Mouse (Mus musculus) layer of hippocampus, adult 9-10 months (tissue): ENCODE data around the gene 7530416G11Rik.

ENCODE experiments used
- DNase-seq: peaks from one replicate; pipeline ENCODE4 v3.0.0; 2022; ENCODE audit warnings: low spot score

Gene 7530416G11Rik

GRCm38 (mm10) chr15:85479919-85480318 is 23.1 kb downstream of the 7530416G11Rik start:
- no peak for DNase-seq

DNA sequence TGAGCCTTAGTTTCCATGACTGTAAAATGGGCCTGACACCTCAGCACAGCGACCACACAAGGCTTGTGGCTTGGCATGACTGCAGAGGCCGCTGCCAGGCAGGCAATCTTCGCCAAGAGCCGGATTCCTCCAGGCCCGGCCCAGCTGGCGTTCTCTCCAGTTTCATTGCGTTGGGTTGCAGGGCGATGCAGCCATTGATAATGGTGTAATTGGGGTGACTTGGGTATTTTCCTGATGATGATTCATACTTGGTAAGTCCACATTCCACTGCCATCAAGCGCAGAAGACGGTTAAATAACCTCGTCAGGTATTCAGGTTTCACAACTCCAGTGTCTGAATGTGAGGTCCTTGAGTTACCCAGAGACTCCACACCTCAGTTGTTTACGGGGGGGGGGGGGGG is 23.7 kb downstream of the 7530416G11Rik start:
- DNase-seq, result no peak

DNA sequence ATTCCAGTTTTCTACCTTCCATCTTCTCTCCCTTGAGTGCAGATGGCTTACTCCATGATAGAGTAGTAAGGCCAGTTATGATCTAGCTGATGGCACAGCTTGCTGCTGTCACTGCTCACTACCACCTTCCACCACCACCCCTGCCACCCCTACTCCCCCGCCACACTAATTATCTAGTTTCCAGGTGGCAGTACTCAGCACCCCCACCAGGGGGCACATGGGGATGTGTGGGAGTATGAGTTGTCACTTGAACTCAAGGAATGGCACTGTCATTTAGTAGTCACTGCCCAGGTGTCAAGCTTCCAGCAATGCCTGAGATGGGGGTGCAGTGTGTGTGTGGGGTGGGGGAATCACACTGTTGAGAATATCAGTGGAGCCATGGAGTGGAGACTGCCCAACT is 25.4 kb downstream of the 7530416G11Rik start:
- DNase-seq, result no peak

- no peak for DNase-seq
These were observed 28.3 kb downstream of the 7530416G11Rik start for GRCm38 (mm10) chr15:85474697-85475096.

GRCm38 (mm10) chr15:85469401-85469800 is 33.6 kb downstream of the 7530416G11Rik start:
- DNase-seq, result no peak

DNA sequence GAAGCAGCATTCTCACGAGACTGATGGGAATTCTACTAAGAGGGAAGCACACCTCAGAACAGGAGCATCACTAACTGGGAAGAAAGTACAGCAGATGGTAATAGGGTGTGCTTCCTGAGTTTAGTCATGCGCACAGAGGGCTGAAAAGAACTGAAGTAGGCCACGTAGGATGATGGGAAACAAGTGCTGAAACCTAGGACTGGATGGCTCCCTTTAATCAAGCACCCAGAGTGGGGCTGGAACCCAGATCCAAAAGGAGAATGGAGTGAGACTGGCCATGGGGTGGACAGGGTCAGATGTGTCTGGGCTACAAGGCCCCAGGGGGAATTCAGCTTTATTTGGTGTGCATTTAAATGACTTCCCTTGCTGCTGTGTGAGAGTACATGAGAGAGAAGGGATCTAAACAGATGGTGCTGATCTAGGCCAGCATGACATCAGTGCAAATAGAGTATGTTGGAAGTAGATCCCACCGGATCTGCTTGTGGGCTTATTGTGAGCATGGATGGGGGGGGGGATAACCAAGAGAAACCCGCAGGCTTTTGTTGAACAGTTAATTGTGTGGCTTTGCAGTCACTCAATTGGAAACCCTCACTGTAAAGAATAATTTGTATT is 36.5 kb downstream of the 7530416G11Rik start:
- DNase-seq, result no peak

- no peak for DNase-seq
These were observed 38.0 kb downstream of the 7530416G11Rik start for GRCm38 (mm10) chr15:85464823-85465565.

- no peak for DNase-seq
These were observed 38.8 kb downstream of the 7530416G11Rik start for GRCm38 (mm10) chr15:85464190-85464589.

GRCm38 (mm10) chr15:85463027-85463790 is 39.8 kb downstream of the 7530416G11Rik start:
- no peak for DNase-seq

GRCm38 (mm10) chr15:85462138-85462537 is 40.9 kb downstream of the 7530416G11Rik start:
- DNase-seq, result no peak

DNA sequence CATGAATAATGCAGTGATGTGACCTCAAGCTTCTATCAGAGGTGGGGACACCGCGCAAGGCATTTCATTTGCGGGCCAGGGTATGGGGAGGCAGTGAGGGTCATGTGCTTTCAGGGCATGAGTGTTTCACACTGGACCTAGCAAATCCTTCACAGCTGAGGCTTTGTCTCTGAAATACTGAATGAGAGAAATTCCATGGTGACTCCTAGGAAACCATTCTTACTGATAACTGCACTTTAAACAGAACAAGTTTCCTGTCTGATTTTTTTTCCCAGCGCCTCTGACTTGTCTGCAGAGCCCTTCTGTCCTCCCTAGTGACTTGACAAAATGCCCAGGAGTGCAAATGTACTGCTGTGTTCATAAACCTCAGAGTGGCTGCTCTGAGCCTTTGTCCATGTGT is 41.5 kb downstream of the 7530416G11Rik start:
- DNase-seq, result no peak

- DNase-seq, result no peak
These were observed 44.4 kb downstream of the 7530416G11Rik start for GRCm38 (mm10) chr15:85458631-85459082.

DNA sequence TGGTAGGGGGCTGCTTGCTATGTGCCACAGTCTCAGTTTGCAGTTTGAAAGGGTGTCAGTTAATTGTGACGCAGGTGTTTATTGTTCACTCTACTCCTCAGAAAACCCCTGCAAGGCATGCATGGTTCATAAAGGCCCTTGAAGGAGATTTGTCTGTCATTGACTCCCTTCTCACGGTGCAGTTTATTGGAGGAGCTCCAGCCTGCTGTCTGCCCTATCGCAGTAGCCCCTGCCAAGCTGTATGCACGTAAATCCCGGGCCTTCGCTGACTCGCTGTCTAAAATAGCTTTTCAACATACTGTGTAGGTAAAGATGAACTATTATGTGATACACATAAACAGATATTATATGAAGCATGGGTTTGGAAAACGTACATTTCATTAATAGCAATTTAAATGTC is 45.2 kb downstream of the 7530416G11Rik start:
- no peak for DNase-seq

- no peak for DNase-seq
These were observed 46.1 kb downstream of the 7530416G11Rik start for GRCm38 (mm10) chr15:85456891-85457290.

DNA sequence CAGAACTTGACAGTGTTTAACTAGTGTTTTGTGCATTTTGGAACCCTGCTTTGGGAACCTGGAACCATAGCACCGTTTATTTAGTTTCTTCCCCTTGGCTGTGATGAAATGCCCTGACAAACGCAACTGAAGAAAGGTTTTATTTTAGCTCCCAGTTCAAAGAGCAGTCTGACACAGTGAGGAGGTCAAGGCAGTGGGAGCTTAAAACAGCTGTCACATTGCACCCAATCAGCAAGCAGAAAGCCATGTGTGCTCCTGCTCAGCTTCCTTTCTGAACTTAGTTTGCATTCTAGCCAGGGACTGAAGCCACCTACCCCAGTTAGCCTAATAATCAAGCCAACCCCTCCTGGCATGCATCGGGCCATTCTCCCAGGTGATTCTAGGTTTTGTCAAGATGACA is 56.4 kb downstream of the 7530416G11Rik start:
- DNase-seq, result no peak
